Mouse (Mus musculus): Measurements from ENCODE around the gene 1700024B05Rik. TPM values are rescaled to one million over a fixed set of nuclear protein-coding genes. Genes with fewer than 3 reads are reported as not detected.
"Not testable (repeated sequence)": the region's sequence is repeated elsewhere in the genome, so short reads cannot be mapped to it uniquely, and the experiment has no call there.

The 1700024B05Rik gene
- total RNA-seq (2021): not detected

DNA sequence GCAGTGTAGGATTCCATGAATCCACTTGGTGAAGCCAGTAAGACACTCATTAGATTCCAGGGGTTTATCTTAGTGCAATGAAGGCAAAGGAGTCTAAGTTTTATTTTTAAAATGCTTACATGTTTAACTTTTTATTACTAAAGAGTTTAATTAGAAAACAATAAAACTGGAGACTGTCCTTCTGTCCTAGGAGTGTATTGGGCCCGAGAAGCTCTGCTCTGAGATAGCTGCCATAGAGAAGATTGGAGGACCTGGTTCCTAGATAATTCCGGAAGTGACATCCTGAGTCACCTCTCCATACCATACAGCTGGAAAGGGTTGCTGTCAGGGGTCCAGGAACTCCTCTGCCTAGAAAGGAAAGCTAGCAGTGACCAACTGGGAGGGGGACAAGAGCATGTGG is at the start of gene 1700024B05Rik:
Gene 1700024B05Rik, plus strand, starts transcription at position 301 of the 400 bp plus-strand sequence.
- intact Hi-C loops (cut with DNase I); DNase-seq (ENCODE audit: extremely low spot score in 1 of 2, low spot score in 2 of 2): not testable (repeated sequence)

GRCm38 (mm10) chr14:41907190-41907589 is 36.6 kb upstream of the 1700024B05Rik start, which contains the start of gene Gm7980:
Gene Gm7980 (minus strand): TSS chr14:41907290.
- intact Hi-C loops (cut with DNase I); DNase-seq (ENCODE audit: extremely low spot score in 1 of 2, low spot score in 2 of 2): not testable (repeated sequence)

DNA sequence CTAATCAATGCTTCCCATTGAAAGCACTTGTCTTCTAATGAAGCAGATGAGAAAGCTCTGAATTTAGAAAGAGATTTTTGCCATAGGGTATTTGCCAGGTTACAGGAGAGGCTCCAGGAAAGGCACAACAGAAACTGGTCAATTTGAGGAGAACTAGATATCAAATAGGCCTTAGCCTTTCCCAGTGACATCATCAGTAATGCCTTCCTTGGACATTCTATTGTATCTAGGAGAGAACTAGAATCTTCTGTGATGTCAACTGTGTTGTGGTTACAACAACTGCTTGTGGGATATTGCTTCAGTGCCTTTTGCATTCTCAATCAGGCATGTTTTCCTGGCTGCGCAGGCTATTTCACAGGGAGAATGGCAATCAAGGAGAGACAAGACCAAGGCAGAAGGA is 19.1 kb upstream of the 1700024B05Rik start, which contains the start of gene 1700049E17Rik1:
Gene 1700049E17Rik1, plus strand, starts transcription at position 301 of the 400 bp plus-strand sequence.
- intact Hi-C loops (cut with DNase I); DNase-seq (ENCODE audit: extremely low spot score in 1 of 2, low spot score in 2 of 2): not testable (repeated sequence)

DNA sequence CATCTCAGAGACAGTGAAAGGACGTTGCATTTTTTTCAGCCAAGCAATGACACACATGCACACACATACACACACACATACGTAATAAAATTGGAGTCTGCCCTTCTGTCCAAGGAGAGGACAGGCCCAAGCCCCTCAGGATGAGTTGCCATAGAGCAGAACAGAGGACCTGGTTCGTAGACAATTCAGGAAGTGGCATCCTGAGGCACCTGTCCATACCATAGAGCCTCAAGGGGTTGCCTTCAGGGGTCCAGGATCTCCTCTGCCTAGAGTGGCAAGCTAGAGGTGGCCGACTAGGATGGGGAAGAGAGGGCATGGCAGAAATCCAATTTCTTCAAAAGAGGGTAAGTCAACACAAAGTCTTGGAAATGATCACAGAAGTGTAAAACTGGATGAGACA is 20.3 kb downstream of the 1700024B05Rik start:
- DNase-seq (ENCODE audit: extremely low spot score in 1 of 2, low spot score in 2 of 2); intact Hi-C loops (cut with DNase I): not testable (repeated sequence)

DNA sequence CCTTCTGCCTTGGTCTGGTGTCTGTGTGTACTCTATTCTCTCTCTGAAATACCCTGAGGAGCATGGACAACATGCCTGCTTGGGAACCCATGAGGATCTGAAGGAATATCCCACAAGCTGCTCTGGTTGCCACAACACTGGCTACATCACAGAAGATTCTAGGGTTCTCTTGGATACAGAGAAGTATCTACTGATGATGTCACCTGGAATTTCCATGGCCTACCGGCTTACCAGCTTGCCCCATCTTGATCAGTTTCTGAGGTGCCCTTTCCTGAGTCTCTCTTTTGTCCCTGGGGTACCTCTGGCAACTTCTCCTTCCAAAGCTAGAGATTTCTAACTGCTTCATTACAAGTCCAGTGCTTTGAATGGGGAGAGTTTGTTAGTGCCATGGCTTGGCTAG is 24.0 kb downstream of the 1700024B05Rik start, which contains the start of gene Gm6401:
Gene Gm6401, minus strand, starts transcription at position 101 of the 400 bp plus-strand sequence.
- not testable (repeated sequence) for DNase-seq (ENCODE audit: extremely low spot score in 1 of 2, low spot score in 2 of 2)

GRCm38 (mm10) chr14:41968596-41968995 is 24.8 kb downstream of the 1700024B05Rik start:
- intact Hi-C loops (cut with DNase I); DNase-seq (ENCODE audit: extremely low spot score in 1 of 2, low spot score in 2 of 2): not testable (repeated sequence)

More for the DNA sequence above, 24.0 kb downstream of the 1700024B05Rik start, which contains the start of gene Gm6401:
- intact Hi-C loops (cut with DNase I): not testable (repeated sequence)

DNA sequence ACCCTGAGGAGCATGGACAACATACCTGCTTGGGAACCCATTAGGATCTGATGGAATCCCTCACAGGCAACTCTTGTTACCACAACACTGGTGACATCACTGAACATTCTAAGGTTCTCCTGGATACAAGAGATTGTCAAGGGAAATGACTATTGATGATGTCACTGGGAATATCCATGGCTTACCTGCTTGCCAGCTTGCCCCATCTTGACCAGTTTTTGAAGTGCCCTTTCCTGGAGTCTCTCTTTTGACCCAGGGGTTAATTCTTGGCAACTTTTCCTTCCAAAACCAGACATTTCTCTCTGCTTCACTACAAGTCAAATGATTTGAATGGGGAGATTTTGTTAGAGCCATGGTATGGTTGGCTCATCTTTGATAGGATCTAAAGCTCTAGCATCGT is 39.4 kb downstream of the 1700024B05Rik start, which contains the start of gene Gm3543:
Gene Gm3543, minus strand, starts transcription at position 101 of the 400 bp plus-strand sequence.
- DNase-seq (ENCODE audit: extremely low spot score in 1 of 2, low spot score in 2 of 2); intact Hi-C loops (cut with DNase I): not testable (repeated sequence)

Other genes starting within 250 kb of the 1700024B05Rik start
- gene Gm8068, start 242.1 kb upstream of the 1700024B05Rik start, total RNA-seq (2021): not detected
- not detected for gene Gm7929, start 193.4 kb upstream of the 1700024B05Rik start, total RNA-seq (2021)
- gene Gm47189, start 171.6 kb upstream of the 1700024B05Rik start, total RNA-seq (2021): not detected
- not detected for gene Gm7980, start 36.7 kb upstream of the 1700024B05Rik start, total RNA-seq (2021)
- not detected for gene 1700049E17Rik1, start 19.0 kb upstream of the 1700024B05Rik start, total RNA-seq (2021)
- not detected for gene Gm6401, start 23.9 kb downstream of the 1700024B05Rik start, total RNA-seq (2021)
- 1 to 10 TPM in 1 of 2 experiments, under 1 TPM in 1; 0.88 to 2.3 TPM for gene Gm3543, start 39.3 kb downstream of the 1700024B05Rik start, total RNA-seq (2021)
- not detected for gene Gm7951, start 173.4 kb downstream of the 1700024B05Rik start, total RNA-seq (2021)
- gene Gm17027, start 218.6 kb downstream of the 1700024B05Rik start, total RNA-seq (2021): not detected
- gene Gm3573, start 246.8 kb downstream of the 1700024B05Rik start, total RNA-seq (2021): 1 to 10 TPM; 2.1 TPM

Measured in left cerebral cortex, postnatal 10 days (tissue).